Mouse (Mus musculus) spleen, postnatal 10 days (tissue): ENCODE data around the gene Dhfr.

Experiments used
- DNase-seq, 2 experiments: peaks; one replicate each; pipeline ENCODE4 v3.0.0; 2021 to 2022; ENCODE audit warnings: low spot score in 2 of 2

Dhfr gene

DNA sequence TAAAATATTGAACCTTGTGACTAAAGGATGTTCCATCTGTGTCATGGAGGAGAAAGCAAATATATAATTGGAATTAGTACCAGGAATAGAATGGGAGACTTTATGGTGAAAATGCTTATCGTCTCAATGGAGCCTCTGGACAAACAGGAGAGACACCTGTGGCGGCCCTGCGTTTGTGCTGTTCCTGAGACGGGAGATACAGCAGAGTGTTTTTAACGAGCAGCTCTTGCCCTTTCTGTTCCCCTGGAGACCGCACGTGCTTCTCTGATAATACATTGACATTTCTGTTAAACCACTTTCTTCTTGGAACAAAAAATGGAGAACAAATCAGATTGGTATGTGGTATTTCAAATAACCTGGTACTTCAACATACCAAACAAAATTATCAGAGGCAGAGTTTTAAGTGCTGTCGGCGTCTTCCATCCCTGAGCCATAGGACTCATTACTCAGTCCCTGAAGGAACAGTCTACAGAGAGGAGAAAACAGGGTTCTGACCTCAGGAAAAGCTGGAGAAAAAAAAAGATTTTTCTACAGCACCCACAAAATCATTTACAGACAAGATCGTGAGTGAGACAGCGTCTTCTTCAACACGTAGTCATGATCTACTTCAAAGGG, 38.6 kb downstream of the Dhfr start:
- DNase-seq: no peak

DNA sequence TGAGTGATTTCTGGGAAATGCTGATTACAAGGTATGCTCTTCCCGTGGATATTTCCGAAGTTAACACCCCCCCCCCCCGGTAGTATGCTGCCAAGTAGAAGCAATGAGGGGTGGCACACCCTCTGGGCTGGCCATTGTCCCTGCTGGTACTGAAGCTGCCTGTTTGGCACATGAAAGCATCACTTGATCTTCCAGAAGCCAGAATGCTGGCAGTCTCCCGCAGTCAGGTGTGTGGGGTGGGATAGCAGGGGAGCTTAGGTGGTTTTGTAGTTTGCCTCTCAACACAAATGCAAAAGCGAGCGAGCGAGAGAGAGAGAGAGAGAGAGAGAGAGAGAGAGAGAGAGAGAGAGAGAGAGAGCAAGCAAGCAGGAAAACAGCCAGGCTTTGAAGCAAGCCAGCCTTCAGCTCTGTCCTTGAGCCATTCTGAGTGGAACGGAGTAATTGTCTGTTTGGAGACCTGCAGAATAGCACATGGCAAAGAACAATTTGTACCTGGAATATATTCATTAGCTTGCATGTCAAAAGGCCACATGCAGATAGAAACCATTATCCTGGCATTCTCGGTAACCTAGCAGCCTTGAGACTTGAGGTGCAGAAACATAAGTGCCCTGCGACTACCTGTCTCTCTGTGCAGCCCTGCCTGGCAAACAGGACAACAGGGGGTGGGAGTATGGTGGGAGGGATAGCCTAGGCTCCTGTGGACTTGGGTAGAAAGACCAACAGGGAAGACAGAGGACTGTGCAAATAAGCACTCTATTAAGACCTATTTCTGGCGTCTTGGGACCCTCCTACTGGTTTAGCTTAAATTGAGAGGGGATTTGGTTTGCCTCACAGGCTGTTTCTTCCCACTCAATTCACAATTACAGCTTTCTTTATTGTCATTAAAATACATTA, 44.2 kb downstream of the Dhfr start:
- DNase-seq: no peak

DNA sequence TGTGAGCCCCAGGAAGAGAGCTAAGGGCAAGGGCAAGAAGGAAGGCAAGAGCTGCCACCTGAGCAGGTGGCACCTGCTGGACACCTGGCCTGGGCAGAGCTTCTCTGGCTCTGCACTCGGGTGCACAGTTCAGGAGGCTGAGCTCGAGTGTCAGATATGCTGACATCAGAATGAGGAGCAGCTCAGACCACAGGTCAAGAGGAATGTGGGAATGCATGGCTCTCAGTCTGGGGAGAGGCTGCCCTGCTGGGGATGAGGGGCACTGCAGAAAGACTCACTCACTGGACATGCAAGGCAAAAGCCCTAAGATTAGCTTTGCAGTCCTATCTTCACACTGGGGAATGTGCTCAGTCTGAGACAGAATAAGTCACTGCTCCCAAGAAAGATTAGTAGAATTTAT, 47.5 kb downstream of the Dhfr start:
- no peak for DNase-seq

DNA sequence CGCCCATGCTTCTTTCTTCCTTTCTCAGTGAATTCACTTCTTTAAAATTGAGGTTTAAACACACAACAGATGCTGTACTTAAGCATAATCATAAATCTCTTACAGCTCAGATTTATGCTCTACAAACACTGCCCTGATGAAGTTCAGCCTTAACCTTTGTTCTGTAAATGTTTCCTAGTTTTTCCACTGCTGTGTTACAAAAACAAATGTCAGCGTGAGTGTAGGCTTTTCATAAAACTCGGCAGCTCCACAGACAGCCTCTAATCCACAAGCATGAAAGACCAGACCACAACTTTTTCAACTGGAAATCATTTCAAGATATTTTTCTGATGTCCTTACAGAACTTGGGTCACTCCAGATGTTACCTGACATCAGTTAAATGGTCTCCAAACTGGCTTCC, 49.0 kb downstream of the Dhfr start:
- no peak for DNase-seq

DNA sequence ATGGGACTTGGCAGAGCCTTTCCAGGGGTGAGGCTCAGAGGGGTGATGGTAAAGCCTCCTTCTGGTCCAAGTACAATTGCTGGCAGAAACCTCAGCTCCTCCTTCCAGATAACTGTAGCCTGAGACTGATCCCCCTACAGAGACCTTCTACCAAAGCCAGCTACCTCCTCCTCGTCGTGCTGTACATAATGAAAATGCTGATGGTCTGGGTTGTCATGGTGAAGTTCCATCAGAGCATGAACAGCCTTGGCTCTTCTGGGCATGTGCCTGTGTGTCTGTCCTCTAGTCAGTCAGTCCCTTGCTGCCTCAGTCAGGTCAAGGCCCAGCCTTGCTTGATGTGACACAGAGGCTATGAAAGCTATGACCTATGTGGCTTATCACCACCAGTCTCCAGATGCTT, 56.0 kb downstream of the Dhfr start:
- DNase-seq: no peak

DNA sequence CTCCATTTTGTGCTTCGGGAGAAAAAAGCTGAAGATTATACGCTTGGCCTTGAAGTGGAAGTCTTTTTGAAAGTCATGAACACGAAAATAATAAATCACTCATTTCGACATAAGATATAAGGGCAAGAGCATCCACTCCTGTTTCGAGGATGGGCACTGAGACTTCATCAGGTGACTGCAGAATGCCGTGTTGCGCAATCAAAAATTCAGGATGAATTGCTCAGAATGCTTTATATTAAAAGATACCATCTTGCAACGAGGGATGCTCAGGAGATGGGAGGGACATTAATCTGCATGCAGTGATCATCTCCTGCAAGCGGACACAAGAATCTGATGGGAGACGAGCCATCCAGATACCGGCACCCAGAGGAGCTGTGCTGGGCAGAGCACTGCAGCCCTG, 65.1 kb downstream of the Dhfr start:
- DNase-seq: no peak

DNA sequence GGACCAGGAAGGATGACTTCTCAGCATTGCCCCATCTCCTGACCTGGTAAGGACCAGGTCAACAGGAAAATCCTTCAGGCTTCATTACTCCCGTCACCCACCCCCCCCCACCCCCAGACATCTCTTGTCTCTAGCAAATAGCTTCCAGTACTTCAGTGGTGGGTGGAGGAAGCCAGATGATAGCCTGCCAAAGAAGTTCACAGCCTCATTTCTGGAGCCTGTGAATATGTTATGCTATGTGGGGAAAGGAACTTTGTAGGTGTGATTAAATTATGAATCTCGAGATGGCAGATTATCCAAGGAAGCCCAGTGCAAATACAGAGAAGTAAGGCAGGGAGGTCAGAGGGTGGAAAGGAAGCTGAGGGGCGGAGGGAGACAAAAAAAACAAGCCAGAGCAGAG, 69.2 kb downstream of the Dhfr start:
- no peak for DNase-seq

DNA sequence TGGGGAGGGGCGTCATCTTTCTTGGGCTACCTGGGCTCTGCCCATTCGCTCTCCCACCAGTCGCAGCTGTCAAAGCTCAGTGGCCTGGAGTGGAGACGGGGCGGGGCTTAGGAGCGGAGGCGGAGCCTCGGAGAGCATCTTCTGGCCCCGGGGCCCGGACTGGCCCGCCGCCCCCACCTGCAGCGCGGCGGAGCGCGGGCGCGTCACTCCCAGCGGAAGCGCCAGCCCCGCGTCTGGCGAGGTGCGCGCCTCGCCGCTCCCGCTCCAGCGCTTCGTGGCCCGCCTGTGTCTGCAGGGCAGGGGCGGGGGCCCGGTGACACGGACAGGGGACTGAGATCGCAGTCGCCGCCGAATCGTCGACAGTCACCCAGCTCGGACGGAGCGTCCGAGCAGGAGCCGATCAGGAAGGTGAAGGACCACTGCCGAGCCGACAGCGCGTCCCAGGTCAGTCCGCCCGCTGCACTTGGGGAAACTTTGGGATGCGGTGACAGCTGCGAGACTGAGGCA, 71.3 kb downstream of the Dhfr start, which contains the start of gene Ankrd34b:
Gene Ankrd34b (plus strand): TSS at position 139 of the 507 bp plus-strand sequence.
- DNase-seq: peak in 1 of 2 experiments; percentile 52

DNA sequence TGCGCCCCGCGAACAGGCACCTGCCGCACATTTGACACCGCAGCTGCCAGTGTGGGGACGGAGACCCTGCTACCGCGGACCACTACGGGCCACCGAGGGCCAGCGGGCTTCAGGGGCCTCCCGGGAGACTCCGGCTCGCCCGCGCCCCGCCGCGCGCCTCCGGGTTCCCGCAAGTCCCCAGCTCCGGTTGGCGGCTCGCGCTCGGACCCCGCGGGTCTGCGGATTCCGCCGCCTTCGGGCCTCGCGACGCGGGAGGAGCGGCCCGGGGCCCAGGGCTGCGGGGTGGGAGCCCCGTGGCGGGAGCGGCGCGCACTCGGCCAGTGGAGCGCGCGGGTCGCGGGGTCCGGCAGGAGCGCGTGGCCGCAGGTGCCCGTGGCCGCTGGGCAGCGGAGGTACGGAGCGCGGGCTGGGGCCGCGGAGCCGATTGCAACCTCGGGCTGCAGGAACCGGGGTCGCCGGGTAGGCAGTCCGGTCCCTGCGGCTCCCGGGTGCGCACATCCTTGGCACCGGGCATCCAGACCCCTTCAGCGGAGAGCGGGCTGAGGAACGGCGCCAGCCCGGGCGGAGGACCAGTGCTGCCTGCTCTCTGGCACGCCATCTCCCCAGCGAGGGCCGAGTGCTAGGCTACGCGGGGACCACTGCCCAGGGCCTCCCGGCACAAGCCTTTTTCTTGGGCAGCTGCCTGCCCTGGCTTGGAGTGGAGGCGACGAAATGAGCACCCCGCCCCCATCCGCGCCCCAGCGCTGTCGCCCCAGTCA, 71.9 kb downstream of the Dhfr start:
- no peak for DNase-seq

DNA sequence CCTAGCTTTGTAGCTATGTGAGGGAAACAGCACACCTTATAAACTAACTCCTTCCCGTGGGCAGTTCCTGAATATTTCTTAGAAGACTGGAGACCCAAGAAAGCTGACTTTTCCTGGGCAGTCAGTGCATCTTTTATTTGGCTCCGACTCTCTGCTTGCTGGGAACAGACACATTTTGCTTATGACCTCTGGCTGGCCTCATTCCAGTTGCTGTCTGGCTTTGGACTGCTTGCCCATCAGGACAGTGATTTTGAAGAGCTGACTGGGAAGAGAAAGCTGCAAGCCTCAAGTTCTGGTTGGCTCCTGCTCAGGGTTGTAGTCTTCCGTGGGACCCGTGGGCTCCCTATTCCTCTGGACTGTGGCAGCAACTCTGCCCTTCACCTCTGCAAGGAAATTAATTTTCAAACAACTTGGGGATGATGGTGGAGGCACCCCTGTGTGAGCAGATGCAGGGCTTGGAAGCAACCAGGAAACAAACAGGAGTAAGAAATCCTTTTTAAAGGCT, 72.9 kb downstream of the Dhfr start:
- DNase-seq: no peak
